Mouse (Mus musculus) lung, adult 2 months (tissue): ENCODE results near the gene Nfasc.

Experiments used
- CTCF ChIP-seq: fragments of 200-500 bp; IDR thresholded peaks from 2 replicates; pipeline ENCODE4 v1.5.1; 2011; ENCODE audit warnings: mild to moderate bottlenecking, low read length, control low read depth; ENCODE audit not compliant: insufficient read depth
- POLR2A ChIP-seq: fragments of 200-500 bp; IDR thresholded peaks from 2 replicates; pipeline ENCODE4 v1.6.1; 2011; ENCODE audit warnings: low read depth, mild to moderate bottlenecking, control low read depth, low read length, borderline replicate concordance; ENCODE audit errors: extremely low read depth

GRCm38 (mm10) chr1:132689181-132689580 lies 52.4 kb downstream of the Nfasc start:
- TF ChIP-seq CTCF (no peak), POLR2A (no peak)
